Mouse (Mus musculus) cortical plate, adult 2 months (tissue): ENCODE results near the gene Tyw3.

Source experiments
- CTCF ChIP-seq: fragments of 200-500 bp; IDR thresholded peaks from 2 replicates; pipeline ENCODE4 v1.5.1; 2011; ENCODE audit warnings: mild to moderate bottlenecking, control low read depth, low read length; ENCODE audit not compliant: insufficient read depth; ENCODE audit errors: extremely low read depth
- POLR2A ChIP-seq: fragments of 200-500 bp; IDR thresholded peaks from 2 replicates; pipeline ENCODE4 v1.6.1; 2011; ENCODE audit warnings: mild to moderate bottlenecking, low read length, control low read depth; ENCODE audit not compliant: insufficient read depth; ENCODE audit errors: extremely low read depth

DNA sequence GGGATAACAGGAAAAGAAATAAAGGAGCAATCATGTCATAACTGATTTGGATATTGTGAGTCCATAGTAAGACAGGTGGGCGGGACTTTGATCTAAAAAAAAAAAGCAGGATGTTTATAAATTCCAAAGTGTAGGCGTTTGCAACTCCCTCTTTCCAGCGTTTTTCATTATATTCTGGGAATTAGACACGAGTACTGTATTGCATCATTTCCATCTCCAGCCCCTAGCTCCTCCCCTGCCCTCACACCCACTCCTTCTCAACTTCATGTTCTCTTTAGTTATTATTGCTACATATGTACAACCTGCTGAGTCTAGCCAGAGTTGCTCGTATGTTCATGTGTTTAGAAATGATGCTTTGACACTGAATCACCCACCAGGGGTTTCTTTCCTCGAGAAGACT lies 23.2 kb downstream of the Tyw3 start:
- no peak for TF ChIP-seq POLR2A
- no peak for TF ChIP-seq CTCF
